Mouse (Mus musculus): Measurements from ENCODE around the gene Slc12a3.
A peak's percentile ranks its signal among the peaks of the same experiment; 100 is the strongest.

Gene Slc12a3

DNA sequence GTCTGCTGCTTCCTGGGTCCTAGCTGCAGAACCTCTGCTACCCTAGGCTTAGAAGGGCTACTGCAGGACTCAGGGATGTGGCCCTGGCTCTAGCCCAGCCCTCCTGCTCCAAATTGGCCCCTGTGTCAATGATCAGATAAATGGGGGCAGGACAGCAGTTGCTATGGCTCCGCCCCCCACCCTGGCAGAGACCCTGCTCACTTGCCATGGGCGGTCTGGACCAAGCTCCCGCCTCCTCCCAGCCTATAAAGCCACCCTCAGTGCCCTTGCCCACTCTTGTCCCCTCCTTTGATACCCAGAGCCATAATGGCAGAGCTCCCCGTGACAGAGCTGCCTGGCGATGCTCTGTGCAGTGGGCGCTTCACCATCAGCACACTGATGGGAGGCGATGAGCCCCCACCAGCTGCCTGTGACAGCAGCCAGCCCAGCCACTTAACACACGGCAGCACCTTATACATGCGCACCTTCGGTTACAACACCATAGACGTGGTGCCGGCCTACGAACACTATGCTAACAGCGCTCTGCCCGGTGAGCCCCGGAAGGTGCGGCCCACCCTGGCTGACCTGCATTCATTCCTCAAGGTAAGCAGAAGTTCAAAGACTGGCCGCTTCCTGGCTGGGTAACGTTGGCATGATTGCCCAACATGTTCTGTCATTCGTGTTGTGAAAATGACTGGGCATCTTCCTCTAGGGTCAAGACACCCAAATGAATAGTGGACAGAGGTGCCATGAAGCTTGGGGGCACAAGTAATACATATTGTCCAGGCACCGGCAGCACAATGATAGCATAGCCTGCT is at the start of gene Slc12a3:
Gene Slc12a3 (plus strand): TSS at position 270 of the 797 bp plus-strand sequence.
- DNase-seq (ENCODE audit: low spot score in 2 of 2), result no peak

DNA sequence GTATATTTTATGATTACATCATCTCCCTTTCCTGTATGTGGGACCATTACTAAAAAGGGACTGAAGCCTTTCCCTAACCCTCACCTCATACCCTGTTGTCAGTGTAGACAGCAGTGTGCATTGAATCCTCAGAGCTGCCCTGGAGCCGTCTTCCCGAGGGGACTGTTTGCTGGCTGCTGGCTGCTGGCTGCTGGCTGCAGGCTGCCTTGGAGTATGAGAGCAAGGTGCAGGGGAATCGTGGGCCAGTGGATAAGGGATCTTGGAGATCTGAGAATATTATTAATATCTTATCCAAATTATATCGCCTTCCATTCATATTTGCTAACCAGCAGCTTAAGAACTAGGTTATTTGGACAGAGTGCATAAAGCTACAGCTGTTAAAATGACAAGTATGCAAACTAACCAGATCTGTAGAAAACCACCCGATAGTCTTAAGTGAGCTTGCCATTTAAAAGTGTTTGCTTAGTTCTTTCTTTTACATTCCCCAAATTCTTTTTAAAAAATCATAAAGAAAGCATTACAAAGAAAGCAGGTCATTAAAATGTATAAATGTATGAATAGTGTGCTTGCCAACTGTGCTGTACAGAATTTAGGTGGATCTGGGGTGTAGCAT is 48.9 kb upstream of the Slc12a3 start:
- no peak for DNase-seq (ENCODE audit: low spot score in 2 of 2)

DNA sequence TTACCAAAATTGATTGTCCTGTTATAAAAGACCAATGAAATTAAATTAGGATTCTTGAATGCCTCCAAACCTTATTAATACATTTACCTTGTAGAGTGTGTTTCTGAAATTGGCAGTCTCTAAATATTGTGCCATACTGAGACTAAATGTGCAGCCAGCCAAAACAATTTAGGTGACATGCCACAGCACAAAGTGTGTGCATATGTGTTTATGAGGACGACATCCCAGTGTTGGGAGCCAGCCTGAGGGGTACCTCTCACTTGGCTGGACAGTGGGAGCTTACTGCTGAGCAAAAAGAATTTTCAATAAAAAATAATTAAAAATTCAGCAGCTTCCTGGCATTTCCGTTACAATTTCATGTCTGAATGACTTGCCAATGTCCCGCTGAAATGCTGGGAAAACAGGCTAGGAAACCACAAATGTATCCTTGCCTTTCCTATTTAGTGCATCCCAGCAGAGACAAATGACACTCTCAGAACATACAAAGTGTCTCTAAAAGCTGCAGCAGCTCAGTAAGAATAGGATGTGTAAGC is 46.5 kb upstream of the Slc12a3 start:
- no peak for DNase-seq (ENCODE audit: low spot score in 2 of 2)

DNA sequence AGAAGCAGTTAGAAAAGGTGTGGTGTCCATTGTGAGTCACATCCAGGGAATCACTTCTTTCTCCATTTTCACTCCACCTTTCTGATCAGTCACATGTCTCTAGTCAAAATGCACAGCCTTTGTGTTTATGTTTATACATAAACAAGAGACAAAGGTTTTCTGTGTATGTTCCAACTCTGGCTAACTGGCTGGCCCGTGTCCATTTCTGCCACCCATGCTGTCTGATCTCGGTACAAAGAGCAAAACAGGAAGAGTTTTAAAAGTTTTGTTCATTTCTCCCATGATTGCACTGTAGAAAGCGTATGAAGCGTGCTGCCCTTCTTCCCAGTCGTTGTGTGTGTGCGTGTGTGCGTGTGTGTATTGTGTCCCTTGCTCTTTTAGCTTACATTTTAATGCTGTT is 44.8 kb upstream of the Slc12a3 start:
- no peak for DNase-seq (ENCODE audit: low spot score in 2 of 2)

DNA sequence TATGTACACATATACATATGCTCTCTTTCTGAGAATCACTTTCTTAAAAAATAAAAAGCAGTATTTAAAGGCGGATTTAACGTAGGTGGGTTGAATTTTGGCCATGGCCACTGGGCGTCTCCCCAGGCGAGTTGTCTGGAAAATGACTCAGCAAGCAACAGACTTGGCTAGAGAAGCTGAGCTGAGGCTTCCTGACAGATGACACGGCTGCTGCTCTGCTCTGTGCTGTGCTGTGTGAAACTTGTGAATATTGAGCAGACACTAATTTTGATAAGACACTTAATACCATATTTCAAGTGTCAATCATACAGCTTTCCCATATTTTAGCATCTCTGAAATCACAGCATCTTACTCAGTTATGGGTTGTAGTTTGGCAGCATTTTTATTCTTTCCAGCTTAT is 38.4 kb upstream of the Slc12a3 start:
- no peak for DNase-seq (ENCODE audit: low spot score in 2 of 2)

DNA sequence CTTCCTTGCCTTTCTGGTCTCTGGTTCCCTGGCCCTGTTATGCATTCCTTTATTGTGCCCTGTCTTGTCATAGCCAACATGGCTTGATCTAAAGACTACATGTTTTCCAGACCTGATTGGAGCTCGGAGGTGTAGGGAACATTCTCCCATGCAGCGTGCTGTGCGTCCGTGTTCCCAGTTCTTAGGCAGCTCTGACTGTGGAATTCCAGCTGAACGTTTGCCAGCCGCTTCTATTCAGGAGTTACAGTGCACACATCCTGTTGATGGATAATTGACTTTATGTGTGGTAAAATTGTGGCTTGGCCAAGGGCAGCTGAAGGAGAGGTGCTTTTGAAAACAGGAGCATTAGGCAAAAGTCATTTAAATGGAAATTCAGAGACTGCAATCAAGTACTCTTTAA is 36.9 kb upstream of the Slc12a3 start:
- no peak for DNase-seq (ENCODE audit: low spot score in 2 of 2)

DNA sequence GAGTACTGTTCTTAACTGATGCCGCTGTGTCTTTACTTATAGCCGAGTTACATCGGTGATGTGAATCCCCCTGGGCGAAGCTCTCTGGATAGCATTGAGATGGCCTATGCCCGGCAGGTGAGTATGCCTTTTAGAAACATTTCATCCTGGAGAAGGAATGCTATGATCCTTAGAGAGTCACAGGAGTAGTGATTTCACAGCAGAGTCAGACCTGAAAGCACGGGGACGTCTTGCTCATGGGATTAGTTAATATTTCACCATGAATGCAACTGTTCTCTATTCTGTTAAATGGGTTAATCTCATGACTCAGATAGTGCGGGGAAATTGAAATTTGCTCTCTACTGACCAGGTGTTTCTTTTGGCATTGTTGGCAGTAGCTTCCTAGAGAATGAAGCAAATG is 36.4 kb upstream of the Slc12a3 start:
- DNase-seq (ENCODE audit: low spot score in 2 of 2), result no peak

DNA sequence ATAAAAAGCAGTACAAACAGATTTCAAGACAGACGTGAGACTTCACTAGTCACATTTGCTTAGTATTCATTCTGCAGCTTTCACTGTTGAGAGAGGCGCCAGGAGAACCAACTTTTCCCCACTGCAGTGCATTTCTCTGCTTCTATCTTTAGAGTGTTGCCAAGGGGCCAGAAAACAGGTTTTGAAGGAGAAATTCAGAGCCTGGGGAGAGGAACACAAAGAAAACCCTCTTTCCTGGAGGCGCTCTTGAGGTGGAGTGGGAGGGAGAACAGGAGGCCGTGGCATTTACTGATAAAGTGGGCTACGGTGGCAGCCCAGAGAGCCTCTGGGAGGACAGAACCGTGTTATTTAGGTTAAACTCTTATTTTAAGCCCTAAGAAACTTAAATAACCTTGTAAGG is 33.3 kb upstream of the Slc12a3 start:
- DNase-seq (ENCODE audit: low spot score in 2 of 2), result no peak

DNA sequence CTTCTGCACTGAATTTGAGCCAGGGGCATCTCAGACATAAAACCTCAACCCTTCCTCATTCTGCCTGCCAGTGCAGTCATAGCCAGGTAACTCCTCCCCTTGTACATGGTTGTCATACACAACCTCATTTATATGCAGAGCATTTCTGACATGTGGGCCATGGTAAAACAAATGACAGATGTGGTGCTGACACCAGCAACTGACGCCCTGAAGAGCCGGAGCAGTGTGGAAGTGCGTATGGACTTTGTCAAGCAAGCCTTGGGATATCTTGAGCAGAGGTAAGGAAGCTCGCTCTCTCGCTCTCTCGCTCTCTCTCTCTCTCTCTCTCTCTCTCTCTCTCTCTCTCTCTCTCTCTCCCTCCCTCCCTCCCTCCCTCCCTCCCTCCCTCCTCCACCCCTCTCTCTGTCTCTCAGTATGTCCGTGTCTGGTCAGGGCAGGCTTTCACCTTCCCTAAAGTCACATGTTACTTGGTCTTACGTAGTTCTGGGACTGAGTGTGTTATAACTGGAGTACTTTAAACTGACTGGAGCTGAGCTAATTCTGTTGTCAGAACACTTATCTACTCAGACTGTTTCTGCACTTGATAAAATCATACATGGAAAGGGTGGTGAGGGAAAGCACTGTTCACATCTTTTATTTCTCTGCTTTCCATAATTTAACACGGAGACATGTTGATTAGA is 32.5 kb upstream of the Slc12a3 start:
- no peak for DNase-seq (ENCODE audit: low spot score in 2 of 2)

DNA sequence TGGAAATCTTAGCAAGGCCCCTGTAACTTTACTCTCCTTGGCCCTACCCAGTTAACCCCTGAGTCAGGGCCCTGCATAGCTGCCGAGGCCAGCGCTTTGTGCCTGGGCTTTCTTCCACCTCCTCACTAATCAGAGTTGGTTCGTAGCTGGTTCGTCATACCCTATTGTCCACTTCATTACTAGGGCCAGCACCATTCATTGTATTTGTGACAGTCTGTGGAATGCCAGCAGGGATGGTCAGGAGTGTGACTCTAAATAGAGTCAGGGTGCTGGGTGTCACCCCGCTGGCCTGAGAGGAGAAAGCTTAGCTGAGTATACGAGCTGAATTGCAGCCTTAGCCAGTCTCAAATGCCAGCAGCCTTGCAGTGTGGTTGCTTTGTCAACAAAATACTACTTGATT is 31.9 kb upstream of the Slc12a3 start:
- no peak for DNase-seq (ENCODE audit: low spot score in 2 of 2)

DNA sequence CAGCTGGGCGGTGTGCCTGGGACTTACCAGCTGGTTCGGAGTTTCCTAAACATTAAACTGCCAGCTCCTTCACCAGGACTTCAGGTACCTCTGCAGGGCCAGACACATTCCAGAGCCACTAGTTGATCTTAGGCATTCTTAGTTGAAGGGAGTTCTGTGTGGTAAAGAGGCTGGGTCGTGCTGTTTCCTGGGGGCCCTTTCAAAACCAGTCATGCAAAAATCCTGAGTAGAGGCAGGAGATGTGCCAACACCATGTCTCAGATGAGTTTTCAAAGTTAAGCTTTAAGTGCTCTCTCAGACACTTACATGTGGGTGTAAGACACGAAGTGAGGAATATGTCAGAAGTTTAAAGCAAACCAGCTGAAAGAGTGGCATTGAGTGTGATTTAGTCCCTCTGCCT is 28.2 kb upstream of the Slc12a3 start:
- DNase-seq (ENCODE audit: low spot score in 2 of 2), result no peak

DNA sequence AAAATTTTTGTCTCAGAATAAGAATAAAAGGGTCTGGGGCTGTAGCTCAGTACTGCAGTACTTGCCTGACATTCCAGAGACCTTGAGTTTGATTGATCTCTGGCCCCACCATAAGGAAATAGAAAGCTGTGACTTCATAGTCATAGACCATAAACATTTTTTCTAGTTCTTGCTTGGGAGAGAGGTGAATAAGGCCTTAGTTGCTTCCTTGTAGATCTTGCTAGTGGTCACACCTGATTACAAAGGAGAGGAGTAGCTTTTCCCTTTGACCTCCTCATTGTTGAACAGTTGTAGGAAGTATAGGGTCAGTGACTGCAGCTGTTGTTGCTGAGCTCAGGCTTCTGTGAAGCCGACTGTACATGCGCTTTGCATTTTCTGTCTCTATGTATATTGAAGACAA is 24.6 kb upstream of the Slc12a3 start:
- DNase-seq (ENCODE audit: low spot score in 2 of 2), result no peak

DNA sequence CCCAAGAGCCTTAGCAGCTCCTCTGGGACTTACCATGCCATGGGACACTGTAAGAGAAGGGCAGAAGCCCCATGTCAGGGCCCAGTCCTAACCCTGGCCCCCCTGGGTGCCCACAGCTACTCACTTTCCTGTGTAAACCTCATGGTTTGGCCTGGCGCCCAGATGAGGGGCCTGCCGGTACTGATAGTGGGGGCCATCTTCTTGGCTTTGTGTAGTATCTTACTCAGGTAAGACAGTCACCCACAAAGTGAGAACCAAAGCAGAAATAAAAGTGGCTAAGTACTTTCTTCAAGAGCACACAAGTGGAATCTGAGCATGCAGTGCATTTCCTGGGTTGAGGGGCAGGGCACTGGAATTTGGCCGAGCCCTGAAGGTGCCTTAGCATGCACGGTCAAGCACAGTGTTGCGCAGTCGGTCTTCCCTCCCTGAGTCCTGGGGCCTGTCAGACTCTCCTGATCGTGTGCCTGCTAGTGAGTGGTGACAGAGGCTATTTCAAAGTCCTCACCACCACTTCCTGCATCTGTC is 21.9 kb upstream of the Slc12a3 start:
- peak in 1 of 2 experiments; percentile 68 for DNase-seq (ENCODE audit: low spot score in 2 of 2)

DNA sequence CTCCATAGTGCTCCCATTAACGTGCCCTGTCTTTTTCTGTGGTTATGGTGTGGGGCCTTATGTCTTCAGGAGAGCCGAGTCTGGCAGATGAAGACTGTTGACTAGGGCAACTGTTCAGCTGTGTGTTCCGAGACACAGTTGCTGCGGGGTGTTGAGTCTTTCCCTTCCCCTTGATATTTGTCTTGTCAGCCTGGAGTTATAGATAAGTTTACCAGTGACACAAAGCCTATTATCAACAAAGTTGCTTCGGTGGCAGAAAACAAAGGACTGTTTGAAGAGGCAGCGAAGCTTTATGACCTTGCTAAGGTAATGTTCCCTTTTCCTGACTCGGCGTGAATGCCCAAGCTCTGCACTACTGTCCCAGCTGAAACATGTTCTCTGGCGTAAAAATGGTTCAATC is 21.3 kb upstream of the Slc12a3 start:
- no peak for DNase-seq (ENCODE audit: low spot score in 2 of 2)

DNA sequence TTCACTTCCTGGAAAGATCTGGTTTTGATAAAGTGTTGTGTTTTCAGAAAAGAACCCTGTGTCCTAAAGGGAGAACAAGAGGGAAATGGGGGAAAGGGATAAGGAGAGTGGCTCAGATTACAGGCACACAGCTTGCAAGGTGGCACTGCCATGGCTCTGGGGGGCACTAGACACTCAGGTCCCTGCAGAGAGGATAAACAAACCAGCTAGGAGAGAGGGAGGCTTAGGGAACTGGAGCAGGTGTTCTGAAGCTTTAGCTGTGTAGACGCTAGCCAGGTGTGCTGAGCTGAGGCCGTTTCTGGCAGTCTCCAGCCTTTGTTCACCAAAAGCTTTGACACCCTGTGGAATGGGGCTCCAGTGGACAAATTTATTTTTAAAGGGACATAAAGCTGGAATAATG is 14.9 kb upstream of the Slc12a3 start:
- no peak for DNase-seq (ENCODE audit: low spot score in 2 of 2)

DNA sequence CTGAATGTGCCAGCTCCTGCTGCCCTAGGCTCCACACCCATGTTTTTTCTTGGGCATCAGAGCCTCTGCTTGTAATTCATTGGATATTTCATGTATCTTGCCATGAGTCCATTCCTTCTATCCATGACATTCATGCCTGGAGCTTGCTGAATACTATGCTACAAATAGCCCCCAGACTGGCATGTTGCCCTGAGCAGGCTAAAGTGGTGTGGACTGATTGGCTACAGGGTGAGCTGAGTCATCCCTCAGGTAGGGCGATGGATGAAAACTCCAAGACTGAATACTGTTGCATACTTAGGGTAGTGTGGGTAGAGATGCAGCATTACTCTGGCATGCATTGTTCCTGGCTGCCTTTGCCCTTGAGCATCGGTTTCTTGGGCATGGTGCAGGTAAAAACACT is 11.8 kb upstream of the Slc12a3 start:
- no peak for DNase-seq (ENCODE audit: low spot score in 2 of 2)

DNA sequence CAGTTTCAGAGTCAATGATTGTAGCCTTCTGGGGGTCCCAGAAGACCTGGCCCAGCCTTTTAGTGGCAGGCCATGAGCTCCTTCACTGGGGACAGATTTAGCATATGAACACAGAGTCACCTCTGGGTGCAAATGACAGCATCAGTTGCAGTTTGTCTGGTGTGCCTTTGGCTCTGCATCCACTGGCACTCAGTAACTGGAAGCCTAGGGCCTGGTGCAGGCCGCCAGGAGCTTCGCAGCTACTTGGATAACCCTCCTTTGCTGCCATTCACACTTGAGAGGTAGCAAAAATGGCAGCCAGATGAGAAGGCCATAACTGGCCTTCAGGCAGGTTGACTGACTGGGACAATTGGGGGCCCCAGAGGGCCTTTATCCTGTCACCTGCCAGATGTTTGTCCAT is 11.3 kb upstream of the Slc12a3 start:
- DNase-seq (ENCODE audit: low spot score in 2 of 2), result peak in 1 of 2 experiments; percentile 5

DNA sequence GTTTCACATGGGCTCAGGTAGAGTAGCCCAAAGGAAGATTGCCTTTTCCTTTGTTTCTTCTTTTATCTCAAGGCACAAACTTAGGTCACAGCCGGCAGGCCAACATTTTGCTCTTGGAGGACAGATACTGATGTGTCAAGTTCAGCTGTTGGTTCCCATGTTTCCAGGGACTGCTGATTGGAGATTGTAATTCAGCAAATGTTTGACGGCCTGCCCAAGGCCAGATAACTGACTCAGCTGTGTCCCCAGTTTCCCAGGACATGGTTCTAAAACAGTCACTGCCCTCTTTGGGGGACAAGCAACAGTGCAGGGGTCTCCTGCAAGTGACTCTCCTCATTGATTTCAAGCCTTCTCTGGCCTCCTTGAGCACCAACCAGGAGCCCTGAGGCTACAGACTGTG is 9.0 kb upstream of the Slc12a3 start:
- DNase-seq (ENCODE audit: low spot score in 2 of 2), result no peak

DNA sequence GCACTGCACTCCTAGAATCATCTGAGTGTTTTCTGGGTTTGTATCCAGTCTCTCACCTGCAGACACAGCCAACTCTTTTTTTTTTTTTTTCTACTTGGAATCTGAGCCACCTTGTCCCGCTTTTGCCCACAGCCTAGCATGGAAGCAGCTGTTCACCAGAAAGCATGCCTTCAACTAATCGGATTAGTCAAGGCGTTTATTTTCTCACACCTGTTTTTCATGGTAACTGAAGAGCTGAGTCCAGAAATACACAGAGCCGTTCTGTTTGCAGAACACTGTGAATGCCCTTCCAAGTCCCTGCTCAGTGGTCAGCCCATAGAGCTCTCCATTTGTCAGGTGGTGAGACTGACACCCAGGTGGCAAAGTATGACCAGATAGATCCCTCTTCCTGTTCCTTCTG is 6.9 kb upstream of the Slc12a3 start:
- no peak for DNase-seq (ENCODE audit: low spot score in 2 of 2)

DNA sequence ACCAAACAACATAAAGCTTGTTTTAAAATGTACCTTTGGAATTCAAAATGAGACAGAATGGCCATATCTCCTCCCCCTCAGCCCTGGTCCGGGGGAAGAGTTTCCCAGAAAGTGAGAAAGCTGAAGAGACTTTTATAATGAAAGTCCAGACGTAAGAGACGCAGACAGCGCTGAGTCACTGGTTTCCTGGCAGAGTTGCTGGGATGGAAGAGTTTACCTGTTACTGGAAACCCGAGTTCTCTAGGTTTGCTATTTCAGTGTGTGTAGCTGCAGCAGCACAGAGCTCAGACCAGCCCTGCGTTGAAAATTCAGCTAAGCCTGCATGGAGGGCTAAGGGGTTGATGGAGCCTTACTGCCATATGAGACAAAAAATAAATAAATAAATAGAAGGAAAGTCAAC is 6.0 kb upstream of the Slc12a3 start:
- DNase-seq (ENCODE audit: low spot score in 2 of 2), result no peak

DNA sequence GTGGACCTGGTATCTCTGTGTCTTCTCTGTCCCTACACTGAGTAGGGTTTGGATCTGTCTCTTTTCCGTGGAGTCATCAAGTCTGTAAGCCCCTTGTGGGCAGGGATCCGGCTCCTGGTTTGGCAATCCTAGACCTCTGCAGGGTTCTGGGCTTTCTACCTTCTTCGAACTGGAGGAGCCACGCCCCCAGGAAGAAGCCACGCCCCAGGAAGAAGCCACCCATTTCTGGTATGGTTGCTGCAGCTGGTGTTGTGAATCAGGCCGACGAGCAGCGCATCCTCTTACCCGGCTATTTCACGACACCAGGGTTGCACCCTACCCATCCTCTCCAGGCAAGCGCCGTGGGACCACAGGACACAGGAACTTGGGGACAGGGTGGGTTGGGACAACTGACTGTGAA is 4.9 kb upstream of the Slc12a3 start:
- DNase-seq (ENCODE audit: low spot score in 2 of 2), result peak in 1 of 2 experiments; percentile 65

DNA sequence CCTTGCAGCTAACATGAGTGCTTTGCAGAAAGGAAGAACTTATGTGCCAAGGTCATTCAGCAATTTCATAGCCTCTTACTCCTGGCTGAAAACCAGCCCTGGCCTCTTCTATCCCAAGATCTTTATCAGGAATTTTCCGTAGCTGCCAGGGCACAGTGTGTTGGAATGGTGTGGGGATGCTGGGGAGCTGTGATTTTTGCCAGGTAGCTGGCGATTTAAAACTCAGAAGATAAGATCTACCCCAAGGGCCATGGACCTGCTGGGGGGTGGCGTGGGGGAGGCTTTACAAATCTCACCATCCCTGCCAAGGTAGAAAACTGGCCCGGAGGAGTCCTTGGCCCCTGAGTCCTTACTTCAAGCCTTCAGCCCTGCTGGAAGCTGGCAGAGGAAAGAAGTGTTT is 3.0 kb upstream of the Slc12a3 start:
- no peak for DNase-seq (ENCODE audit: low spot score in 2 of 2)

DNA sequence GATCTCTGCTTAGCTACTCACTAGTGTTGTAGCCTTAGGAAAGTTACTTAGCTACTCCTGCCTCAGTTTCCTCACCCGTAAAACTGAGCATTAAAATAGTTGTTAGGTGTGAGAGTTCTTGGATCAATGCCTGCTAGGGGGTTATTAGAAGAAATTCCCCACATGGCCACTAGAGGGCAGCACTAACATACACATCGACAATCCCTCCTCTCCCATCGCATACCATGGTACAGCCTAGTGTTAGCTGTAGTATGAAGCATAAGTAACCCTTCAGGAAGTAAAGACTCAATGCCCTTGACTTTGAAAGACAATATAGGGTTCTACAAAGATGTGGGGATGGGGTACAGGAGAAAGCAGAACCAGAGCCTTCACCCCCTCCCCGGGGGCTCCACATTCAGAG is 1.7 kb downstream of the Slc12a3 start:
- peak in 1 of 2 experiments; percentile 67 for DNase-seq (ENCODE audit: low spot score in 2 of 2)

All from spleen, postnatal 10 days (tissue).